Mouse (Mus musculus): ENCODE results near the gene Tmc6. TPM values are rescaled to one million over a fixed set of nuclear protein-coding genes. Genes with fewer than 3 reads are reported as not detected.

Gene Tmc6
- polyA plus RNA-seq, 1 experiment from 2014 or later, result 3.6 TPM

GRCm38 (mm10) chr11:117728245-117728644 is 53.8 kb downstream of the Tmc6 start:
- Histone ChIP-seq H3K36me3 (ENCODE audit: control insufficient read depth, insufficient read depth, low read length) (peaks cover 25% of the 10 kb centered on the region), H3K9ac (replicated peaks; ENCODE audit: low read length) (no peak overlapping the region), H3K4me1 (ENCODE audit: control insufficient read depth, insufficient read depth, low read length) (no peaks in the 10 kb centered on the region), H3K9me3 (ENCODE audit: control insufficient read depth, low read length) (no peaks in the 10 kb centered on the region), H3K4me3 (replicated peaks; ENCODE audit: low read depth, low read length) (no peak overlapping the region), H3K27me3 (ENCODE audit: control insufficient read depth, insufficient read depth, low read length) (no peaks in the 10 kb centered on the region), H3K27ac (replicated peaks; ENCODE audit: low read depth, low read length) (no peak overlapping the region), H3K4me2 (ENCODE audit: low read length) (no peak overlapping the region)
- 93% methylated on average over 5 of the region's 5 CpGs for WGBS
- DNase-seq (no peak), ATAC-seq (ENCODE audit: low FRiP score, low TSS enrichment) (no peak)

GRCm38 (mm10) chr11:117727031-117727430 is 55.0 kb downstream of the Tmc6 start:
- 95% methylated on average over 4 of the region's 4 CpGs for WGBS
- H3K27ac ChIP-seq (replicated peaks; ENCODE audit: low read depth, low read length), result no peak overlapping the region
- no peak for ATAC-seq (ENCODE audit: low FRiP score, low TSS enrichment)
- H3K4me1 ChIP-seq (ENCODE audit: control insufficient read depth, insufficient read depth, low read length), result no peaks in the 10 kb centered on the region
- no peak overlapping the region for H3K4me2 ChIP-seq (ENCODE audit: low read length)
- no peaks in the 10 kb centered on the region for H3K27me3 ChIP-seq (ENCODE audit: control insufficient read depth, insufficient read depth, low read length)
- H3K36me3 ChIP-seq (ENCODE audit: control insufficient read depth, insufficient read depth, low read length), result peaks cover 29% of the 10 kb centered on the region
- H3K9me3 ChIP-seq (ENCODE audit: control insufficient read depth, low read length), result no peaks in the 10 kb centered on the region
- H3K9ac ChIP-seq (replicated peaks; ENCODE audit: low read length), result no peak overlapping the region
- DNase-seq, result no peak
- H3K4me3 ChIP-seq (replicated peaks; ENCODE audit: low read depth, low read length), result no peak overlapping the region

GRCm38 (mm10) chr11:117724604-117725301 is 57.2 kb downstream of the Tmc6 start:
- Histone ChIP-seq H3K9ac (replicated peaks; ENCODE audit: low read length) (no peak overlapping the region), H3K36me3 (ENCODE audit: control insufficient read depth, insufficient read depth, low read length) (peaks cover 49% of the 10 kb centered on the region), H3K4me3 (replicated peaks; ENCODE audit: low read depth, low read length) (no peak overlapping the region), H3K4me1 (ENCODE audit: control insufficient read depth, insufficient read depth, low read length) (no peaks in the 10 kb centered on the region), H3K9me3 (ENCODE audit: control insufficient read depth, low read length) (no peaks in the 10 kb centered on the region), H3K4me2 (ENCODE audit: low read length) (no peak overlapping the region), H3K27me3 (ENCODE audit: control insufficient read depth, insufficient read depth, low read length) (no peaks in the 10 kb centered on the region), H3K27ac (replicated peaks; ENCODE audit: low read depth, low read length) (no peak overlapping the region)
- 91% methylated on average over 6 of the region's 6 CpGs for WGBS
- ATAC-seq (ENCODE audit: low FRiP score, low TSS enrichment) (no peak), DNase-seq (no peak)

- no peak overlapping the region for H3K4me2 ChIP-seq (ENCODE audit: low read length)
- no peaks in the 10 kb centered on the region for H3K9me3 ChIP-seq (ENCODE audit: control insufficient read depth, low read length)
- H3K4me3 ChIP-seq (replicated peaks; ENCODE audit: low read depth, low read length), result no peak overlapping the region
- H3K9ac ChIP-seq (replicated peaks; ENCODE audit: low read length), result no peak overlapping the region
- WGBS, result 95% methylated on average over 3 of the region's 3 CpGs
- H3K36me3 ChIP-seq (ENCODE audit: control insufficient read depth, insufficient read depth, low read length), result peaks cover 88% of the 10 kb centered on the region
- no peaks in the 10 kb centered on the region for H3K4me1 ChIP-seq (ENCODE audit: control insufficient read depth, insufficient read depth, low read length)
- DNase-seq (no peak), ATAC-seq (ENCODE audit: low FRiP score, low TSS enrichment) (no peak)
- no peaks in the 10 kb centered on the region for H3K27me3 ChIP-seq (ENCODE audit: control insufficient read depth, insufficient read depth, low read length)
- H3K27ac ChIP-seq (replicated peaks; ENCODE audit: low read depth, low read length), result no peak overlapping the region
These were observed 63.2 kb downstream of the Tmc6 start for GRCm38 (mm10) chr11:117718838-117719237.

Other genes starting within 250 kb of the Tmc6 start
- 34.0 and 35.1 TPM in 2 replicates for gene Tnrc6c, start 127.9 kb downstream of the Tmc6 start, polyA plus RNA-seq (2014; fragmentation: Nextera tagmentation; extraction: Ambion mirVana)
- 0.32 and 0.66 TPM in 2 replicates for gene Tmc8, start 122 bp downstream of the Tmc6 start, polyA plus RNA-seq (2014; fragmentation: Nextera tagmentation; extraction: Ambion mirVana)
- gene 6030468B19Rik, start 15.5 kb upstream of the Tmc6 start, polyA plus RNA-seq (2014; fragmentation: Nextera tagmentation; extraction: Ambion mirVana), result not detected in 2 replicates
- 0.47 and 1.4 TPM in 2 replicates for gene Gm20708, start 27.5 kb upstream of the Tmc6 start, polyA plus RNA-seq (2014; fragmentation: Nextera tagmentation; extraction: Ambion mirVana)
- 8.2 and 18.9 TPM in 2 replicates for gene Syngr2, start 27.5 kb upstream of the Tmc6 start, polyA plus RNA-seq (2014; fragmentation: Nextera tagmentation; extraction: Ambion mirVana)
- gene Afmid, start 43.7 kb upstream of the Tmc6 start, polyA plus RNA-seq (2014; fragmentation: Nextera tagmentation; extraction: Ambion mirVana), result 4.1 TPM in 2 replicates
- 12.8 and 18.0 TPM in 2 replicates for gene Tk1, start 43.9 kb upstream of the Tmc6 start, polyA plus RNA-seq (2014; fragmentation: Nextera tagmentation; extraction: Ambion mirVana)
- gene Birc5, start 67.1 kb upstream of the Tmc6 start, polyA plus RNA-seq (2014; fragmentation: Nextera tagmentation; extraction: Ambion mirVana), result 27.9 and 50.1 TPM in 2 replicates
- gene Tmem235, start 78.6 kb upstream of the Tmc6 start, polyA plus RNA-seq (2014; fragmentation: Nextera tagmentation; extraction: Ambion mirVana), result not detected in 2 replicates
- gene Tha1, start 91.3 kb upstream of the Tmc6 start, polyA plus RNA-seq (2014; fragmentation: Nextera tagmentation; extraction: Ambion mirVana), result 2.3 and 3.1 TPM in 2 replicates
- 4.3 and 7.2 TPM in 2 replicates for gene Socs3, start 187.8 kb upstream of the Tmc6 start, polyA plus RNA-seq (2014; fragmentation: Nextera tagmentation; extraction: Ambion mirVana)
- gene Pgs1, start 204.1 kb upstream of the Tmc6 start, polyA plus RNA-seq (2014; fragmentation: Nextera tagmentation; extraction: Ambion mirVana), result 47.9 and 51.4 TPM in 2 replicates

Data from midbrain, embryonic 14.5 days (tissue).